Mouse (Mus musculus): ENCODE measurements around the gene Rgs3.
"Not testable (repeated sequence)": the region's sequence is repeated elsewhere in the genome, so short reads cannot be mapped to it uniquely, and the experiment has no call there.

Rgs3 gene

GRCm38 (mm10) chr4:62544801-62545200, 14.8 kb upstream of the Rgs3 start:
- DNase-seq (ENCODE audit: inconsistent age in 2 of 2, low spot score in 1 of 2), result no peak

DNA sequence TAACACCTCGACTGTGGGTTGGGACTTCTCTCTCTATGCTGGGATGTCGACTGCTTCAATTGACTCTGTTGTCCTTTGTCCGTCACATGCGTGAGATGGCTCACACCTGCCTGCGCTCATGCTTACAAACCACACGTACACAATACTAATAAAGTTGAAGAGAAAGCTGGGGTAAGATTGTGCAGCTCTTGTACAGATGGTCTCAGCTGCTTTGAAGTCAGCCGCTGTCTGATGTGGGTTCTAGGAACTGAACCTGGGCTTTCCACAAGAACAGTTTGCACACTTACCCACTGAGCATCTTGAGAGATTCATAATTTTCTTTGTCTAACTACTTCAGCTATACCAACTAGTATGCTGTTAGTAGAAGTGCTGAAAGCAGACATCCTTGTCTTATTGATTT, 7.7 kb upstream of the Rgs3 start:
- no peak for DNase-seq (ENCODE audit: inconsistent age in 2 of 2, low spot score in 1 of 2)

- no peak for DNase-seq (ENCODE audit: inconsistent age in 2 of 2, low spot score in 1 of 2)
Observed at GRCm38 (mm10) chr4:62557436-62557835, 2.2 kb upstream of the Rgs3 start.

GRCm38 (mm10) chr4:62560963-62561629, 1.4 kb downstream of the Rgs3 start:
- peak; percentile 57 to 90 for DNase-seq (ENCODE audit: inconsistent age in 2 of 2, low spot score in 1 of 2)

GRCm38 (mm10) chr4:62561630-62562001, 2.0 kb downstream of the Rgs3 start:
- DNase-seq (ENCODE audit: inconsistent age in 2 of 2, low spot score in 1 of 2), result no peak

DNA sequence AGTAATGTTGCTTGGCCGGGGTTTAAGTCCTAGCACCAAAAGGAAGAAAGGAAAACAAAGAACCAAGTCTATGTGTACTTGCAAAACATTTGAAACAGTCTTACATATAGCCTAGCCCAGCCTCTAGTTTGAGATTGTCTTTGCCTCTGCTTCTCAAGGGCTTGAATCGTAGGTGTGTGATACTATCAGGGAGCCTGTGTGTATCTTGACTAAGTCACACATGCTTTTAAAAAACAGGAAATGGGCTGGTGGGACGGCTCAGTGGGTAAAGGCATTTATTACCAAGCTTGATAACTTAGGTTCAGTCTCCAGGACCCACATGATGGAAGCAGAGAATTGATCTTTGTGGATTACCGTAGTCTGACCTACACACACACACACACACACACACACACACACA, 2.4 kb downstream of the Rgs3 start:
- no peak for DNase-seq (ENCODE audit: inconsistent age in 2 of 2, low spot score in 1 of 2)

DNA sequence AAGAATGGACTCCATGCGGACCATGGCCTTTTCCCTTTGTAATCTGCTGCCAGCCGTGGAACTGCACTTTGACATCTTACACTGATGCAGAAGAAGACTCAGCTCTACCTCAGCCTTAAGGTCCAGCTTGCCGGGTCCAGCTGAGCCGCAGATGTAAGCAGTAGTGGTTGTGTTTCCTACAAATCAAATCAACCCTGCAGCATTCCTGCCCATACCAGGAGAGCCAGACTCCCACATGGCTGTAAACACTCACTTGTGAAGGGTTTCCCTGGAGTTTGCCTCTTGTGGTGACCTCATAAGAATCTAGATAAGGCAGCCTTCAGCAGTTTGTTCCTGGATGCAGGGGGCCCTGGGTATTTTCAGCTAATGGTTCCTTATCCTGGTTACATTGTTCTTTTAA, 6.9 kb downstream of the Rgs3 start:
- DNase-seq (ENCODE audit: inconsistent age in 2 of 2, low spot score in 1 of 2), result no peak

- no peak for DNase-seq (ENCODE audit: inconsistent age in 2 of 2, low spot score in 1 of 2)
Observed at GRCm38 (mm10) chr4:62567696-62568095, 8.0 kb downstream of the Rgs3 start.

DNA sequence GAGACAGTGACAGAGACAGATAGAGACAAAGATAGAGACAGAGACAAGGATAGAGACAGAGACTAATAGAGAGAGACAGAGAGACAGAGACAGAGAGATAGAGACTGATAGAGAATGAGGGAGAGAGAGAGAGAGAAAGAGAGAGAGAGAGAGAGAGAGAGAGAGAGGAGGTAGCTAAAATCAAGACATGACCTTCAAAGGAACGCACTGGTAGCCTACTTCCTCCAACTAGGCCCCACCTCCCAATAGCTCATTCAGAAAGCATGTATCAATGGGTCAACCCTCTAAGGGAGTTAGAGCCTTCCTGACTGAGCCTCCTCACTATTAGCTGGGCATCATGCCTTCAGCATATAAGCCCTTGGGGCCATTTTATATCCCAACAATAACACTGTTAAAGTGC, 8.7 kb downstream of the Rgs3 start:
- DNase-seq (ENCODE audit: inconsistent age in 2 of 2, low spot score in 1 of 2), result no peak

GRCm38 (mm10) chr4:62569603-62570002, 10.0 kb downstream of the Rgs3 start:
- no peak for DNase-seq (ENCODE audit: inconsistent age in 2 of 2, low spot score in 1 of 2)

GRCm38 (mm10) chr4:62570029-62570428, 10.4 kb downstream of the Rgs3 start:
- DNase-seq (ENCODE audit: inconsistent age in 2 of 2, low spot score in 1 of 2), result no peak

DNA sequence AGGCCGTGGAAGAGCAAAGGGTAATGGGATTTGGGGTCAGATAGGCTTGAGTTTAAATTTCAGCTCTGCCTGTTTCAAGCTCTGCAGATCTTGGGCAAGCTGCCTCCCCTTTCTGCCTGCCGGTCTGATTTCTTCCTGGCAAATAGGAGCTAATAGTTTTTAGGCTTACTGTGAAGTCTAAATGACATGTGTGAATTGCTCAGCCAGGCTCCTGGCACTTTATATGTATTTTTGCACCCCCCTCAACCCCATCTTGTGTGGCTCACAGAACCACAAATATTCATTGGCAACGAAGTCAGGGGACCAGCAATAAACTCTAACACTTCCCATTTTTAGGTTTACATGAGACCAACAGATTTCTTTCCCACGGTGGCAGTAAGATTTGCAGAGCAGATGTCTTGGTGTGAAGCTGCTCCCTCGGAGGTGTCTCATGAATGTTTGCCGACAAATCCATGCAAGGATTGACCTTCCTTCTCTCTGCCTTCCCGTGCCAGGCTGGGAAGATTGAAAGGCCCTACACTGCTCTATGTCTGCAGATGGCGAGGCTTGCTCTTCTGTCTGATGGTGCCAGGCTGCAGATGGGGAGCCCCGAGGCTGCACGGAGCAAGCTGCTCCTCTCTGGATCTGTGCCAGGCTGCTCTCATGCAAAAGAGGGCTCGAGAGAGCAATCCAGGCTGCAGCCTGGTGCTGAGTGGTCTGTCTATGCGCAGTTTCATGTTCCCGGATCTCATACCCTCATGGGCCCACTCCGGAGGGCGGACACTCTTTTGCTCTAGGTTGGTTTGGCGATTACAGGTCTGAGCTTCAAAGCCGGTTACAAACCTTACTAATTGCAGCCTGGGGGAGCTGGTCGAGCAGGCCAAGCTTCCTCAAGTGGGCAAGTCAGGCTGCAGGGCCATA, 23.0 kb downstream of the Rgs3 start:
- DNase-seq (ENCODE audit: inconsistent age in 2 of 2, low spot score in 1 of 2), result peak; percentile 37 to 64

GRCm38 (mm10) chr4:62583265-62584092, 23.8 kb downstream of the Rgs3 start:
- DNase-seq (ENCODE audit: inconsistent age in 2 of 2, low spot score in 1 of 2), result peak; percentile 63 to 77

DNA sequence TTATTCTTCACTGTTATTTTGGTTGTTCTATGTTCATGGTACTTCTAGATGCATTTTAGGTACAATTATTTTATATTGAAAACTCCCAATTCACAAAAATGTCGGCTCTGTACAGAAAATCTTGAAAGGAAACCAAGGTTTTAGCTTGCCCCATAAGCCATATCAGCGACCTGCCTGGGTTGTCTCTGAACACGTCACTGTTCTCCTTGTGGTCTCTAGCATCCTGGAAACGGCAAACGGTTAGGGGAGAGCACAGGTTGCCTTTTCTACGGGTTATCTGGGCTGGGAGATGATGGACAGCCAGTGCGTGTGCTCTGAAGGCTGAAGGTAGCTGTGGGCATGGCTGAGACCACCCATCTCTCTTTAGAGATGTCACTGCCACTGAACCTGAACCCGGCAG, 27.4 kb downstream of the Rgs3 start:
- no peak for DNase-seq (ENCODE audit: inconsistent age in 2 of 2, low spot score in 1 of 2)

DNA sequence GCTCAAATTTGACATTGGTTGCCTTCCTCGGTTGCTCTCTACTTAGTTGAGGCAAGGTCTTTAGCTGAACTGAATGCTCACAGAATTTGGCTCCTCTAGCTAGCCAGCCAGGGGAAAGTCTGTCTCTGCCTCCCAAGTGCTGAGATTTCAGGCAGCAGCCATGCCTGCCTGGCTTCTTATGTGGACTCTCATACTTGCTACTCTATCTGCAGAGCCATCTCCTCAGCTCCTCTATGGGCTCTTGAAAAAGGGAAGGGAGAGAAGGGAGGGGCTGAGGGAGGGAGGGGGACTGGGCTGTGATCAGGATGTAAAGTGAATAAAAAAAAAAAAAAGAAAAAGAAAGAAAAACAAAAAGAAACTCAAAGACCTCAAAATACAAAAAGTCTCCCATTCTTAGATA, 31.2 kb downstream of the Rgs3 start:
- no peak for DNase-seq (ENCODE audit: inconsistent age in 2 of 2, low spot score in 1 of 2)

GRCm38 (mm10) chr4:62591326-62591725, 31.7 kb downstream of the Rgs3 start:
- DNase-seq (ENCODE audit: inconsistent age in 2 of 2, low spot score in 1 of 2), result peak in 1 of 2 experiments; percentile 51

DNA sequence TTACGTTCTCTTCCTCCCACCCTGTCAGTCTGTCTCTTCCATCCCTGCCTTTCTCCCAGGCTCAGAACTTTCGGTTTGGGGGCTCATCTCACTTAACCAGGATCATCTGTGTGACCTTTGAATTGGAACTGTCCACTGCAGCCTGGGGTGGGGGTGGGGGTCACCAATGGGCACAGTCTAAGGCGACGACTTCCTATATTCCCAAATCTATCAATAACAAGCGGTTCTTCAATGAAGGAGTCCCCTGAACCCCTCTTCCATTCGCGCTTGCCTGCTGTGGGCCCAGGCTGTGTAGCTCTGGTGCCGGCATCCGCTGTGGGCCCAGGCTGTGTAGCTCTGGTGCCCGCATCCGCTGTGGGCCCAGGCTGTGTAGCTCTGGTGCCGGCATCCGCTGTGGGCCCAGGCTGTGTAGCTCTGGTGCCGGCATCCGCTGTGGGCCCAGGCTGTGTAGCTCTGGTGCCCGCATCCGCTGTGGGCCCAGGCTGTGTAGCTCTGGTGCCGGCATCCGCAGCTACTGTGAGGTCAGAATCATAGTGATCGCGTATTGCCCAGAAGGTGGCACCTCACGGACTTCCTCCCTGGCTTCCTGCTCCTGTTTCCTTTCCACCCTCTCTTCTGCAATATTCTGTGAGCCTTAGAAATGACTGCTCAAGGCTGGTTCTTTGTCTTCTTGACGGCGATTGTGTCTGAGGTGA, 34.0 kb downstream of the Rgs3 start:
- DNase-seq (ENCODE audit: inconsistent age in 2 of 2, low spot score in 1 of 2), result not testable (repeated sequence)

DNA sequence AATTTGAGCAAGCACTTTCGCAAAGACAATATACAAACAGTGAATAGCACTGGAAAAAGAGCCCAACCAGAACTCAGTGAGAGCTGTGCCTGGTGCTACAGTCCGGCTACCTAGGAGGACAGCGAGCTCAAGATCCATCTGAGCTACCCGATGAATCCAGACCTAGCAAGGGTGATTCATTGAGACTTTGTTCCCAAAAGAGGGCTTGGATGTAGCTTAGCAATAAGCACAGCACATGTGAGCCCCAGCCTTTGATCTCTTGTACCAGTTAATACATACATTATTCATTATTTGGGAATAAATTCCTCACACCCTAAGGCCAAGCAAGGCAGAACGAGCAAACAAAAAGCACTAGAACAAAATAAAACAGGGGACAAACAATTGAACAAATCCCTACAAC, 34.8 kb downstream of the Rgs3 start:
- no peak for DNase-seq (ENCODE audit: inconsistent age in 2 of 2, low spot score in 1 of 2)

GRCm38 (mm10) chr4:62596051-62596450, 36.4 kb downstream of the Rgs3 start:
- DNase-seq (ENCODE audit: inconsistent age in 2 of 2, low spot score in 1 of 2), result peak; percentile 86 to 94

DNA sequence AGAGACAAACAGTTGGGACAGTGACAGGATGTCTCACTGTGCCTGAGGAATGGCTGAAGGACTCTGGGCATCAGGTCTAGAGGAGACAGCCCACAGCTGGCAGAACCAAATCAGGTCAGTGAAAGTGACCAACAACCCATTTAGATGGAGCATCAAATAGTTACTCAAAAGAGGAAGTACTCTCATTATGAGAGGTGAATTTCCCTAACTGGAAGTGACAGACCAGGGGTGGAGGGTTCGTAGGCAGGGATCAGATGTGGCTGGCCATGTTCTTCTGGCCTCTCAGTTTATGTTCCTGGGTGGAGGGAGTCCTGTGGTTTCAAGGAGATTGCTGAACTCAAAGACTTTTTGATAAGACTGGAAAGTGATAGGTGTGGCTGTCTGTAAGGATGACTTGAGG, 40.9 kb downstream of the Rgs3 start:
- no peak for DNase-seq (ENCODE audit: inconsistent age in 2 of 2, low spot score in 1 of 2)

- DNase-seq (ENCODE audit: inconsistent age in 2 of 2, low spot score in 1 of 2), result no peak
Observed at GRCm38 (mm10) chr4:62603607-62604006, 44.0 kb downstream of the Rgs3 start.

All from adrenal gland, adult (tissue).